Mouse (Mus musculus): ENCODE measurements at regions not wholly inside any gene's neighbourhood (a gene's known extent, or its start where the extent isn't known, plus 50 kb on each side); places are given as distances from the start of the nearest gene placed in this dataset.

- TF ChIP-seq CTCF (IDR thresholded peaks at IDR 0.05; ENCODE audit: insufficient read depth, low read length) (no peak), POLR2A (IDR thresholded peaks at IDR 0.05; ENCODE audit: borderline replicate concordance, extremely low read depth, low read depth, low read length) (no peak)
Observed at GRCm38 (mm10) chr14:71103955-71104354, 504.3 kb upstream of the Fam160b2 start.
